Mouse (Mus musculus) thymus, adult 2 months (tissue): ENCODE results near the gene Hif1an.

Experiments used
- CTCF ChIP-seq: fragments of 200-500 bp; IDR thresholded peaks from 2 replicates; pipeline ENCODE4 v1.5.1; 2012; ENCODE audit warnings: mild to moderate bottlenecking, control low read depth, low read length, moderate library complexity, borderline replicate concordance; ENCODE audit not compliant: control insufficient read depth, poor library complexity, insufficient read depth; ENCODE audit errors: extremely low read depth
- POLR2A ChIP-seq: fragments of 200-500 bp; IDR thresholded peaks from 2 replicates; pipeline ENCODE4 v1.6.1; 2012; ENCODE audit warnings: mild to moderate bottlenecking, low read length, control low read depth, moderate library complexity; ENCODE audit not compliant: control insufficient read depth, poor library complexity, insufficient read depth; ENCODE audit errors: extremely low read depth

- TF ChIP-seq CTCF (no peak), POLR2A (no peak)
Observed at GRCm38 (mm10) chr19:44589591-44590223, 27.1 kb downstream of the Hif1an start.
